Mouse (Mus musculus): ENCODE measurements around the gene Rtkn.

The Rtkn gene

GRCm38 (mm10) chr6:83134951-83135513 lies at the start of gene Rtkn:
Gene Rtkn, plus strand, starts transcription at chr6:83135463.
- DNase-seq (ENCODE audit: extremely low spot score): no peak

- no peak for DNase-seq (ENCODE audit: extremely low spot score)
These were observed 48.9 kb upstream of the Rtkn start, which contains the start of gene Lbx2 for GRCm38 (mm10) chr6:83086121-83087035. Gene Lbx2, plus strand, starts transcription at chr6:83086367.

- peak; percentile 51 for DNase-seq (ENCODE audit: extremely low spot score)
These were observed 47.9 kb upstream of the Rtkn start for GRCm38 (mm10) chr6:83087205-83087925.

GRCm38 (mm10) chr6:83087926-83088260 lies 47.4 kb upstream of the Rtkn start:
- no peak for DNase-seq (ENCODE audit: extremely low spot score)

GRCm38 (mm10) chr6:83092416-83093127 lies 42.7 kb upstream of the Rtkn start:
- no peak for DNase-seq (ENCODE audit: extremely low spot score)

GRCm38 (mm10) chr6:83095968-83096367 lies 39.3 kb upstream of the Rtkn start:
- DNase-seq (ENCODE audit: extremely low spot score): no peak

- no peak for DNase-seq (ENCODE audit: extremely low spot score)
These were observed 36.9 kb upstream of the Rtkn start for GRCm38 (mm10) chr6:83098411-83098810.

GRCm38 (mm10) chr6:83101316-83101687 lies 34.0 kb upstream of the Rtkn start, which contains the start of the genes Ccdc142 and Gm42688:
Gene Ccdc142, plus strand, starts transcription at chr6:83101601.
Gene Gm42688, plus strand, starts transcription at chr6:83101617.
- peak; percentile 87 for DNase-seq (ENCODE audit: extremely low spot score)

GRCm38 (mm10) chr6:83101688-83102556 lies 33.3 kb upstream of the Rtkn start:
- DNase-seq (ENCODE audit: extremely low spot score): peak; percentile 77

GRCm38 (mm10) chr6:83103130-83103650 lies 32.1 kb upstream of the Rtkn start:
- no peak for DNase-seq (ENCODE audit: extremely low spot score)

GRCm38 (mm10) chr6:83104158-83104557 lies 31.1 kb upstream of the Rtkn start:
- DNase-seq (ENCODE audit: extremely low spot score): no peak

GRCm38 (mm10) chr6:83107566-83108400 lies 27.5 kb upstream of the Rtkn start:
- DNase-seq (ENCODE audit: extremely low spot score): peak; percentile 78

GRCm38 (mm10) chr6:83108762-83109668 lies 26.2 kb upstream of the Rtkn start, which contains the start of gene Mrpl53:
Gene Mrpl53, plus strand, starts transcription at chr6:83109040.
- DNase-seq (ENCODE audit: extremely low spot score): peak; percentile 86

- no peak for DNase-seq (ENCODE audit: extremely low spot score)
These were observed 23.6 kb upstream of the Rtkn start for GRCm38 (mm10) chr6:83111510-83112136.

- peak; percentile 93 for DNase-seq (ENCODE audit: extremely low spot score)
These were observed 20.1 kb upstream of the Rtkn start, which contains the start of gene Mogs for GRCm38 (mm10) chr6:83115011-83115671. Gene Mogs, plus strand, starts transcription at chr6:83115496.

- no peak for DNase-seq (ENCODE audit: extremely low spot score)
These were observed 19.4 kb upstream of the Rtkn start for GRCm38 (mm10) chr6:83115682-83116372.
